Mouse (Mus musculus) layer of hippocampus, postnatal 36 days (tissue): ENCODE data around the gene Aqp8. TPM values are rescaled to one million over a fixed set of nuclear protein-coding genes. Genes with fewer than 3 reads are reported as not detected.

ENCODE experiments used
- DNase-seq, 2 experiments: peaks; one replicate each; pipeline ENCODE4 v3.0.0; 2022
- total RNA-seq, 2 experiments: library from RNA; stranded (reverse); gene quantifications; 2 replicates each; pipeline ENCODE4 v1.2.3; 2021

Aqp8 gene
- total RNA-seq = not detected

DNA sequence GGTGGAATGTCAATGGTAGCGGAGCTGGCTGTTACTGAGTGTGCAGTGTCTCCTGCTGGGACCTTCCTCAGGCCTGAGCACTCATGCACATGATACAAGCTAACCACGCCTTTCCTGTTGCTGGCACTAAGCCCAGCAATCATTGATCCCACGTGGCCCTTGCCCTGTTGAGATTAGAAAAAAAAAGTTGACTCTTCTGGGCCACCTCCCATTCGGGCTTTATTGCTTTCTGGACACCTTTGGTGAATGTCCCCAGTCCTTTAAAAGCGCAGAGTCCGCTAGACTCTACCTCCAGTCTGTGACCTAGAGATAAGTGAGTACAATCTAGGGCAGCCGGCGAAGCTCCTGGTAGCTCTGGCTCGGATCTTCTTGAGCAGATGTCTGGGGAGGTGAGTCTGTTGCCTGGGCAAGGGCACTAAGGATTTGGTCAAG lies at the start of gene Aqp8:
Gene Aqp8, plus strand, starts transcription at position 222 of the 432 bp plus-strand sequence.
- no peak for DNase-seq

DNA sequence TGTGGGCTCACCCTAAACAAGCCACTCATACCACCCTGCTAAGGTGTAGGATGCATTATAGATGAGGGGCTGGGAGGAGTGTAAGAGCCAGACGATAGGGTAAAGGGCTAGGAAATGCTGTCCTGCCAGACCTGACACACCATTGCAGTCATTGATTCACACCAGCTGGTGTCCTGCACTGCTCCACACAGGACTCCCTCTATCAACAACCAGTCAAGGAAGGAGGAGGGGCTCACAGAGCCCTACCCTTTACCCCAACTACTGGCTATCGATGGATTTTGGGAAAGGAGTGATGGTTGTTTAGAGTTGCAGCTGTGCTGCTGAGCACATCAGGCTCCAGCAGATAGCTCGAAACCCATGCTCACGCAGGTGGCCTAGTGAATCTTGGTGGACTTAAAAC lies 45.3 kb upstream of the Aqp8 start:
- DNase-seq = no peak

DNA sequence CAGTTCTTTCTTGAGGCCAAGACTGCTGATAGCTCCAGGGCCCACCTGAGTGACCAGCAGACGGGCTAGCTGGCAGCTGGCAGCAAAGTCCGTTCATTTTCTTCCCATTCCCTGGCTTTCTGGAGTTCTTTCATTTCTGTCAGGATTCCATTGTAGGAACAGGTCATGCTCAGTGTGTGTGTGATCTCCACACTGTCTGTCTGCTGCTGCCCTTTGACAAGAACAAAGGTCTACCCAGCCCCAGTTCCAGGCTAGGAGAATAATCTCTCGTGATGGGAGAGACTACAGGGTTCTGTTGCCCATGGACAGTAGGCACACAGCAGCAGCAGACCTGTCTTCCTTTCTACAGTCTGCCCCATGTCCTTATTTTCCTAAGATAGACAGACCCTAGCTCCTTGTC lies 44.4 kb upstream of the Aqp8 start:
- DNase-seq = no peak

DNA sequence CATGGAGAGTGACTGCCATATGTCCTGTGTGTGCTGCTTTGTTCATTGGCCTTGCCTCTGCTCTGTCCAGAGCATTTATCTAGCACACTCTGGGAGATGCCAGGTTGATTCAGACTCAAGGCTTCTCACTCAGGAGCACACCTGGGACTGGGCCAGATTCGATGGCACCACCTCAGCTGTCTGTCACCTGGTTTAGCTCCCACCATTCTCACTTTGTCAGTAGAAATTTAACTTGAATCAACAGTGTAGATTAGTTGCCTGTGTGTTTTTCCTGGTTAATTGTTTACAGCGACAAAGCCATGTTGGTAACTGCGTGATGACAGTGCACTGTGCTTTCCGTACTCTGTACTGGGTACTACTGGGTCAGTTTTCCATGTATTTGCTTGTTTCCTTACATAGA lies 42.1 kb upstream of the Aqp8 start:
- DNase-seq = no peak

DNA sequence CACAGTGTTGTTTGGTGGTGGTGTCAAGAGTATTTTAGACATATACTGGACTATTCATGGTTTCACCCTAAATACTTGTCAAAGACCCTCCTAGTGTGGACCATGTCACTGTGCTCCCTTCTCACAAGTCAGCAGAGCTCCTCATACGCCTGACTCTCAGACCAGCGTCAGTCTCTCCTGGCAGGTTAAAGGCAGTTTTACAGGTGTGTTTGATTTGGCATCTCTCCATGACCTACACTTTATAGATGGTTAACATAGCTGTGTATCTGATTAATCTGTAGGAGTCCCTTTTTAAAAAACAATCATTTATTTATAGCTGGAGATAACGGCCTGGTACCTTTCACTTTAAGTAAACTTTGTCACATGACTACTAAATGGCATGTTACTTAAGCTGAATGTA lies 40.1 kb upstream of the Aqp8 start:
- no peak for DNase-seq

DNA sequence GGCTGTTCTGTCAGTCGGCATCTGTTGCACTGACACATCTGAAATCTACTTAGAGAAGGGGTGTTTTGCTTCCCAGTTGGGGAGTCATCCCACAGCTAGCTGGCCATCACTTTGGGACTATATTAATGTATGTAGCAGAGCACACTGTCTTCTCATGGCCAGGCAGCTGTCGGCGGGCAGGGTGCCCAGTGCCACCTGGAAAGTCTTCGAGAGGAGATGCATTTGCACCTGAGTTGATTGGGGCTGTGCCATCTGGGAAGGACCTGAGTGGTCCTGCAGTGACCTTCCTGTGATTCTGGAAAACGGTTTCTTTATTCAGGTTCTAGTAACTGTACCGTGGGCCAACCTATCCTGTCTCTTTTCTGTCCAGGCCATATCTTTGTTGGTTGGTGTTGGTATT lies 37.8 kb upstream of the Aqp8 start:
- no peak for DNase-seq

DNA sequence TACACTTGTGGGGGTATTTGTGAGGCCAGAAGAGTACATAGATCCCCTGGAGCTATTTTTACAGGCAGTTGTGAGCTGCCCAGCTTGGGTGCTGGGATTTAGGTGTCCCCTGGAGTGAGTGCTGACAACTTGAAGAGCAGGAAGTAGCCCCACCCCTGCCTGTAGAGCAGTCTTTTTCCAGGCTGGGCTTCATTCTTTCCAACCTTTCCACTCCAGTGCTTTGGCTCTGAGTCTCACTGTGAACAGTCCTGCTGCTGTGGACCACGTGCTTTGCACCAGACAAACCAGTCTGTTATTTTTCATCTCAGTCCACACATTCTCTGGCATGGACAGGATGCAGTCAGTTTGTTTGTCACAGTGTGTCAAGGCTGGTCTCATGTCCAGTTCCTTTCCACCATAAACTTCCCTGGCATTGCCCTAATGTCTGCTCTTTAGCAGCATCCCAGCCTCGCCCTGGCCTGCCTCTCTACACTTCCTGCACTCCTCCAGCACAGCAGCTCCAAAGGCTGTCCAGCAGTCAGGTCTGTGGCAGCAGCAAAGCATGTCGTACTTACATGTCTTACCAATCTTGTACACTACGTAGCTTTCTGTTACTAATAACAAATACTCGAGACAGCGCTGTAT lies 36.8 kb upstream of the Aqp8 start:
- no peak for DNase-seq

DNA sequence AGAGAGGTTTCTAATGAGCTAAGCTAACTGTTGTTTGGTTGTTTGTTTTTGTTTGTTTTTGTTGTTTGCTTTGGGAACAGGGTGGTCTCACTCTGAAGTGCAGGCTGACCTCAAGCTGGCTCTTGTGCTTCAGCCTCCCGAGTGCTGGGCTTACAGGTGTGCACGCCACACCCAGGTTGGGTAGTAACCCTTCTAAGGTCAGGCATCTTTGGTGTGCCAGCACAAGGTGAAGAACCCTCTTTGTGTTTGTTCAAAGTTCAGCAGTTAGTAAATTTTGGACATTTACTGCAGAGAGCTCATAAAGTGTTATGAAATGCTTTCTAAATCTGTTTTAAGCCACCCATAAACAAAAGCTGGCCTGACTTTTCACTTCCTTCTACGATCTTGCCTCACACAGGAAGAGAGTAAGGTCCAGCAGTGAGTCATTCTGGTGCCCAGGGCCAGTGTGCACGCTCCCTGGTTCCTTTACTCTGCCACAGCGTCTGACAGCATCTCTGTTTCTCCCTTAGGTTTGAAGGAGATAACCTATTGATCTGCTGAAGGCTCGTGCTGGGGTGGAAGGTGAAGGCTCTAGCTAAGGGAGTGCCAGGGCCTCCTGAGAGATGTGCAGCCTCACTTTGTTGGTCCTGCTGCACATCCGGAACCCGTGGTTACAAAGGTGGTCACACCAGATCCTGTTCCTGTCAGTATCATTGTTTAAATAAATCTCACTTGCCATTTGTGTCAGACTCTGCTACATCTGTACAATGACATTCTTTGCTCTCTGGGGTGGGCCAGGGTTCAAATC lies 32.3 kb upstream of the Aqp8 start:
- DNase-seq = no peak

DNA sequence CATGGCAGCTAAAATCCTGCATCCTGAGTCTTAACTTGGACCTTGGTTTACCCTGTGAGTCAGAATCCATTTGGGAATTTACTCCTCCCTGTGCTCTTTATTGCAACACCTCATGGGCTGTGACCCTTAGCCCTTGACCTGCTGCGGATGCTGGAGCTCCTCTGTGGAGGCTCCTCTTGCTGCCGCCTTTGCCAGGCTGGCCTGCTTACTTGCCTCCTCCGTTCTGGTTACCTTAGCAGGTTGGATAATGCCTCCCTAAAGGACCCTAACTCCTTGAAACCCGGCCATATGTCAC lies 31.7 kb upstream of the Aqp8 start:
- no peak for DNase-seq

DNA sequence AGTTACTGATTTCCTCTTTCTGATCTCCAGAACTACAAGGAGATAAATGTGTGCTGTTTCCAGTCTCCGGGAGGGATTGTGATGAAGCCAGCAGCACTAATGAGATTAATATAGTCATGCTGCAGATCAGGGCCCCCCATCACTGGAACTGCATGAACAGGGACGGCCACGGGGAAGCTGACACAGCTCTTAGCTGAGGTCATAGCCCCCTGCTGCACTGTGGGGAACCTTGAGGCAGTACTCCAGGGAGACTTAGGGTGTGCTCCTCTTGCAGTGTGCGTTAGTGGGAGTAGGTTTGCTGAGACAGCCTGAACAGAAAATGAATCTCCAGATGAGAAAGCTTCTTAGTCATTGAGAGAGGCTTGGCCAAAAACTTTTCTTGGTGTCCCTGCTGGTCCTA lies 30.9 kb upstream of the Aqp8 start:
- no peak for DNase-seq

DNA sequence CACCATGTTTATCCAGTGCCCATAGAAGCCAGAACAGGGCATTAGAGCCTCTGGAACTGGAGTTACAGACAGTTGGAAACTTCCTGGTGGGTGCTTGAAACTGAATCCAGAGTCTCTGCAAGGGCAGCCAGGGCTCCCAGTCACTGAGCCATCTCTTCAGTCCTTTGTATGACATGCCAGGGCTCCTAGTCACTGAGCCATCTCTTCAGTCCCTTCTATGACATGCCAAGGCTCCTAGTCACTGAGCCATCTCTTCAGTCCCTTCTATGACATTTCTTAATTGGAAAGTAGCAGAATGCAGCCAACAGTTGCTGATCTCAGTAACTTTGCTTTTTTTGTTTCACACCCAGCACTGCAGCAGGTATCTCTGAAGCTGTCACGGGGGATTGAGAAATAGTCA lies 20.0 kb upstream of the Aqp8 start:
- DNase-seq = no peak

DNA sequence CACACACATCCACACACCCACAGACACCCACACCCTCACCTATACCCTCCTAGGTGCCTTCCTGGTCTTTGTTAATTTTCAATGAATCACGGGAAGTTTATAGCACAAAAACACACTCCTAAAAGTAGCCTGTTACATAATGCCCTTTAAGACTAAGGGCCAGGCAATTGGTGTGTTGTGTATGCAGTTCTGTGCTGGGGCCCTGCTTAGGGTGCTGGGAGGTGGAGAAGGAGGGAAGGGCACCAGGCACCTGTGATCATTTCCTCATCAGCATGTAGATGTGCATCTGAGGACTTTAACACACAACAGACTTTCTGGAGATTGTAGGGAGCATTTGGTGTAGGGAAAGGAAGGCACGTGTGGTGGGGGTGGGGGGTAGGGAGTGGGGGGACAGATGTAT lies 13.3 kb upstream of the Aqp8 start:
- no peak for DNase-seq

DNA sequence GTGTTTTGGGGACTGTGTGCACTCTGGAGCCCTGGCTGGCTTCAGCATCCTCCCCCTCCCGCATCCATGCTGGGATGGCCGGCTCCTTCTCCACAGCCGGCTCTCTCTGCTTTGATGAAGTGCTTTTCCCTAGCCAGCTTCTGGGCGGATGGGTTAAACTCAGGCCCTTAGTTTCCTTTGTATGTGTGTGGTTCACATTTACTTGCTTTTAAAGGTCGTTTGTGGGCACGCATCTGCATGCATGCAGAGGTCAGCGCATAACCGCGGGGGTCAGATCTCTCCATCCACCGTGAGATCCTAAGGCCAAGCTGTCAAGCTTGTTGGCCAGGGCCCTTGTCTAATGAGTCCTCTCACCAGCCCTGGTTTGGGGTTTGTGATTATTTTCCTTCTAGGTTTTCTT lies 12.4 kb upstream of the Aqp8 start:
- no peak for DNase-seq

DNA sequence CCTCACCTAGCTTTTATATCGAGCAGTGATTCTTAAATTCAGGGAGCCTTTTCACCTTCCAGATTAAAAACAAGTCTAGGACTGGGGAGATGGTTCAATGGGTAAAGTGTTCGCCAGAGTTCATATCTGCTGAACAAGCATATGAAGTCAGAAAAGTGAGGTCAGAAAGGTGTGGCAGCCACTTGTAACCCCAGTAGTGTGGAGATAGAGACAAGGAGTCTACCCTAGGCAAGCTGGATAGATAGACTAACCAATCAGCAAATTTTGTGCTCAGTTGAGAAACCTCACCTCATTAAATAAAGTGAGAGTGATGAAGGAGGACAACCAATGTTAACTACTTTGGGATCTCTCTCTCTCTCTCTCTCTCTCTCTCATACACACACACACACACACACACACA lies 11.6 kb upstream of the Aqp8 start:
- no peak for DNase-seq

DNA sequence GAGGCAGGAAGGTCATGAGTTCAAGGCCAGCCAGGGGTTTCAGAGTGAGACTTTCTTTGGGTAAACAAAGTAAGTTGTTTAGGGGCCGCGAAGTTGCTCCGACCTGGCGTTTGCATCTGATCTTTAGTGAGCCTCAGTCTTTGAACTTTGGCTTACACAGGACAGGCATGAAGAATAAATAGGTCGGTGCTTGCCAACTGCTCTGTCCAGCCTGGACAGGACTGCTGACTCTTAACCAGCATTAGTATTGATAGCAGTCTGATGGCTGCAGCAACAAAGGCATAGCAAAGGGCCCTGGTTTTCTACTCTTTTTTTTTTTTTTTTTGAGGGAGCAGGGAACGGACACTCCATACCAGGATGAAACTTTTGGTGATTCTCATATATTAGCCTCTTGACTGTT lies 9.5 kb upstream of the Aqp8 start:
- DNase-seq = no peak

DNA sequence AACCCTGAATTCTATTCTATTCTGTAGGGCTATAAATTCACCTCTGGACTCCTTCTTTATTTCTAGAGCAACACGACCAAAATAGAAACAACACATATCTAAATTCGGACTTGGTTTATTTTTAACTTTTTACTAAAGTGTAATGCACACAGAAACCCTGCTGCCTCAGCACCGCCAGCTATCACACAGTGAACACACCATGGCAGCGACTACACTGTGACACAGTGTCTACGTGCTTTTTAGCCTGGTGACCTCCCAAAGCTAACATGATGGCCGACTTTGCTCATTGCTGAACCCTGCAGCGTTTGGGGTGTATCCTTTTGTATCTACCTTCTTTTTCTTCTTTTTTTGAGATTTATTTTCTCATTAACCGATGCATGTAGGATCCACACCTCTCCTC lies 9.0 kb upstream of the Aqp8 start:
- no peak for DNase-seq

DNA sequence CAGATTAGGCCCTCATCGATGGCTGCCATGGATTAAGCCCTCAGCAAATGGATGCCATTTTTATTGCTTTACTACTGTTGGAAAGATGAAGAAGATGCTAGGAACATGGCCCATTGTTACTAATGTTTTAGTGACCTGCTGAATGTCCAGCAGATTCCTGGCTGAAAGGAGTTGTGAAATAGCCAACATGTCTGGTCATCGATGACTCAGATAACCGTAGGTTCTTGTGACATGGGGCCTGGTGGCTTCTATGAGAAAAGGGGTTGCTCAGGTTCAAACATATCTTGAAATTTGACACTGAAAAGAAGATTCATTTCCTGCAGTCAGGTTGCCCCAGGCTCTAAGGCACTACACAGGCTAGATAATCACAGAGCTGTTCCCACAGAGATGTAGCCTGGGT lies 7.0 kb upstream of the Aqp8 start:
- no peak for DNase-seq

DNA sequence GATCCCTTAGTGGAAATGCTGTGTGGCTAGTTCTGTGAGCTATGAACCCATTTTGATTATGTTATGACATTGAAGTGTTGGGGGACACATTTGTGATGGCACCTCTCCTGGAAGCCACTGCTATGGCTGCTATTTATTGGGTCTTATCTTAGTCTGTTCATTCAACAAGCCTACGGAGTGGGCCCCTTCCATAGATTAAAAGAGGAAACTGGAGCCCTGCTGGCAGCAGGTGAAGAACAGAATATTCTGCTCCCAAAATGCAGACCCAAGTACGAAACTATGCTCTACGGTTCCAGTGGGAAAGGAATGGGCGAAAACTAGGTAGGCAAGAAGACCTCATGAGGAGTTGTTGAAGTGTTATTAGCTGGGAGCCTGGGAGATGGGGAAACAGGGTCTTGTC lies 3.8 kb upstream of the Aqp8 start:
- no peak for DNase-seq

DNA sequence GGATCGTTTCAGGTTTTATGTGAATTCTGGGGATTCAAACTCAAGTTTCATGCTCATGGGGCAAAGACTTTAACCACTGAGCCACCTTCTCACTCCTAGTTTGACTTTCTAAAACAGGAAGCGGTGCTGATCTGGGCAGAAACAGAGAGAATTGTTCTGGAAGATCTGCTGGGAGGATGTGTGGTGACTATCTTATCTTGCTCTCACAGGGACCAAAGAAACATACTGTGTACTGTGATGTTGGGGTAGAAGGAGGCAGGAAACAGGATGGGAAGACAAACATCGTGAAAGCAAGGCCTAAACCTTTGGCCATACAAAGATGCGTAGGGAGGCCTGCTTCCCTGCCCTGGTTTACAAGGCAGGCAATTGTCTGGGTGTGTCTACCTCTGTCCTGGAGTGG lies 2.8 kb upstream of the Aqp8 start:
- DNase-seq = no peak

DNA sequence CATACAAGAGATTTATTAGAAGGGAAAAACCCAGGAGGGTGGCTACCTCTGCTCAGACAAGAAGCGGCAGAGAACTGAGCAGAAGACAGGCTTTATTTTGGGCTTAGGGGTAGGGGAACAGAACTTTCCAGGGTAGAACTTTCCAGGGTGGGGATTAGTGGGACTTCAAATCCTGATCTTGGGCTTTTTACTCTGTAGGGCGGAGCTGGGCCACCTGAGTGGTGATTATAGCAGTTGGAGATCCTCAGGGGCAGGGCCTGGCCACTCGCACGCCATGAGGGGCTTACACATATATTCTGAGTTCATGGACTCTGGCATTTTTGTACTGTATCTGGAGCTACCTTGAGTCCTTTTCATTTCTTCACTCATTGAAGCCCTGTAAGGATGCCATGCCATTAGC lies 775 bp upstream of the Aqp8 start:
- no peak for DNase-seq

DNA sequence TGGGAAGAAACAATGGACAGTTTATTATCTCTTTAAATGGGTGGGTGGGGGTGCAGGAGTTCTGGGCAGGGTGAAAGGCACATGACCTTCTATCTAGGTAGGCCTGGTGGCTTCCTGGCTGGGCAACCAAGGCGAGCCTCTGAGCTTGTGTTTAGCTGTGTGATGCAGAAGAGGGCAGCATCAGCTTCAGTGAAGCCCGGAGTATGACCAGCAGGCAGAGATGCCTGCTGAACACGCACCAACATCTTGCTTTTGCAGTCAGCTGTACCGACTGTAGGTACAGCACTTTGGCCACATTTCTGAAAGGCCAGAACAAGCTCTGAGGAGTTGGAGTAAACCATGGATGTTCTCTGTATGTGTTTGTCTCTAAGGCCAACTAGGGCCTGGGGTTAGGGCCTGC lies 1.5 kb downstream of the Aqp8 start:
- DNase-seq = no peak

DNA sequence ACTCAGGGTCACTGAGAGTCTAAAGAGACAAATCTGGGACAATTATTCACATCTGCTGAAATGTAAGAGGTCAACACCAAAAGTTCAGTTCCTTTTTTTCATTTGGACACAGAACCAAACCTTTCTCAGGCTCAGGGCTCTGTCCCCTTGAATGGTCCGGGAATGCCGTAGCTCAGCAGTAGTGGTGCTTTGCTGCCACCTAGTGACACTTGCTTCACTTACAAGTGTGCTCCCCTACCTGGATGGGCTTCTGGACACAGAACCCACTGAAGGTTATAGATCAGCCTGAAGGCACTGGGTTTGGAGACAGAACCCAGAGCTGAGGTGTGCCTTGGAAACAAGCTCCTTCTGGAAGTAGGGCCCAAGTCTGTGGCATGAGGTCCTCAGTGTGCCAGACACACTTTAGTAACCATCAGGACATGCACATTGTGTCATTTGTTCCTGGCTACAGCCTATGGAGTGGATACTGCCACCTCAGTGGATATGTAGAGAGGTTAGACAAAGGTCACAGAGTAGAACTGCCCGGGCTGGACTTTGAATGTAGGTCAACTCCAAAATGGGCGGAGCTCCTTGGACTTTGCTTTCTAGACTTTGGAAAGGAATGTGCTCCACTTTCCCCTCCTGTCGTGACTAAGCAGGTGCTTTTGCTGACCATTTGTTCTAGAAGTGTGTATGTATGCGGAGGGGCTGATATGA lies 3.7 kb downstream of the Aqp8 start:
- peak; percentile 43 to 62 for DNase-seq

DNA sequence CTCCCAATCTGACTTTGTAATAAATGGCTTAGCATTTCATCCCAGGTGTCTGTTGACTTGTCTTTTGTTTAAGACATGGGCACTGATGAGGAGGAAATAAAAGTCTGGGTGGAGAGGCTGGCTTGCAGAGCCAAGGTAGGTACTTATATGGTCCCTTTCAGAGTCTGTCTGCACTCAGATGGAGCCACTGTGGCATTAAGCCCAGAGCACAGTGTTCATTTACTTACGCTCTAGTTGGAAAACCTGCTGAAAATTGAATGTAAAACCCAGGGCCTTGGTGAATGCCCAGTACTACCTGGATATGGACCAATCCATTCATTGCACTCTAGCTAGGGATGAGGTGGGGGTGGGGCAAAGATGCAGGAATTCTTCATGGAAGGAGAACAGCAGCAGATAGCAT lies 5.9 kb downstream of the Aqp8 start:
- no peak for DNase-seq

DNA sequence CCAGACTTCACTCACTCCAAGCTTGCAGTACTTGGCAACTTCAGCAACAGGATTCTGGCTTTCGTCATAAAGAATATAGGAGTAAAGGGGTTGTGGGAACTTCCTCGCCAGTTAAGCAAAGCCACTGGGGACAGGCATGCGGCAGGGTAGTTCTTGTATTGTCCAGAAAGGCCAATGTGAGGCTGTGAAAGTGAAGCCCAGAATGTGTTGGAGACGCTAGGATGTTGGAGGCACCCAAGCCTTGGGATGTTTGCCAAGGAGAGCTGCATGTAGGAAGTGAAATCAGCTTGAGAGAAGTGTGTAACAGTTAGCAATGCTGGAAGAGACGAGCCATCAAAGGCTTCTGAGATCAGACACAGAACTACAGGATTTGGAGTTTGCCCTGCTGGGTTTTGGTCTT lies 25.6 kb downstream of the Aqp8 start:
- no peak for DNase-seq
